Mouse (Mus musculus) kidney, embryonic 16.5 days (tissue): ENCODE measurements around the gene Aipl1. TPM values are rescaled to one million over a fixed set of nuclear protein-coding genes. Genes with fewer than 3 reads are reported as not detected.

Source experiments
- ATAC-seq: fragments of 200-750 bp; cut with Nextera tagmentation; 2 replicates; pipeline ENCODE4 v1.8.0; 2017; ENCODE audit warnings: moderate TSS enrichment; ENCODE audit not compliant: low FRiP score, low TSS enrichment
- H3K27ac ChIP-seq: fragments of 300-500 bp; sonication (generic); 2 replicates; pipeline ENCODE4 v1.5.1; 2014; ENCODE audit warnings: low read length
- H3K27me3 ChIP-seq: fragments of 300-500 bp; sonication (generic); 2 replicates; pipeline ENCODE4 v1.6.1; 2014; ENCODE audit warnings: low read length, control low read depth, mixed read lengths; ENCODE audit not compliant: insufficient read depth
- H3K36me3 ChIP-seq: fragments of 300-500 bp; sonication (generic); 2 replicates; pipeline ENCODE4 v1.6.1; 2014; ENCODE audit warnings: low read length, control low read depth, mixed read lengths; ENCODE audit not compliant: insufficient read depth
- H3K4me1 ChIP-seq: fragments of 300-500 bp; sonication (generic); 2 replicates; pipeline ENCODE4 v1.6.1; 2014; ENCODE audit warnings: low read length, control low read depth, mixed read lengths; ENCODE audit not compliant: insufficient read depth
- H3K4me2 ChIP-seq: fragments of 300-500 bp; sonication (generic); replicated peaks from 2 replicates; pipeline ENCODE4 v1.6.1; 2014; ENCODE audit warnings: low read depth, low read length
- H3K4me3 ChIP-seq: fragments of 300-500 bp; sonication (generic); 2 replicates; pipeline ENCODE4 v1.5.1; 2014; ENCODE audit warnings: mild to moderate bottlenecking, low read length
- H3K9ac ChIP-seq: fragments of 300-500 bp; sonication (generic); replicated peaks from 2 replicates; pipeline ENCODE4 v1.6.1; 2014; ENCODE audit warnings: low read length
- H3K9me3 ChIP-seq: fragments of 300-500 bp; sonication (generic); 2 replicates; pipeline ENCODE4 v1.6.1; 2016; ENCODE audit warnings: low read length, control low read depth
- WGBS: fragments of 180-500 bp; shearing (Covaris S2); extraction: QIAGEN DNeasy Blood & Tissue Kit; methylation state at CpG from one replicate; pipeline ENCODE4 v1.1.7; 2014; 5-methylcytosine and 5-hydroxymethylcytosine counted together
- polyA plus RNA-seq: library from polyadenylated mRNA; unstranded; fragments of >200 nt; fragmentation: Nextera tagmentation; extraction: Ambion mirVana; gene quantifications from 2 replicates; pipeline ENCODE4 v1.2.1, GENCODE M21; 2015

Gene Aipl1
- polyA plus RNA-seq, 1 experiment from 2014 or later, result 0.39 TPM

- no peak for ATAC-seq
Measured at GRCm38 (mm10) chr11:72068026-72068425, 30.7 kb upstream of the Aipl1 start.

DNA sequence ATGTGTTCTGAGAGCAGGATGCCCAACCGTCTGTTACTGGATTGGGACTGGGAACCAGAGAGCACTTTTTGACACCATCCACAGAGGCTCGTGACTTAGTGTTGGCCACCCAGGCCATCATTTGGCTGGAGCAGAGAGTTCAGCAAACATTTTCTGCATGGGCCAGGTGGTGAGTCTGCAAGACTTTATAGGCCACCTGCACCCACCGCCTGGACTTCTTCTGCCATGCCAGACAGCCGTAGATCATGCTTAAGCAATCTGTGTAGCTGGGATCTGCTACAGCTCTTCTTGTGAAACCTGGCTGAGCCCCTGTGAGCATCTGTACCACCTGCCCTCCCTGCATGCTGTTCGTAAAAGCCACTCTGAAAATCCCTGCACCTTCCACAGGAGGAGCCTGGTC is 30.0 kb upstream of the Aipl1 start:
- no peak overlapping the region for H3K4me3 ChIP-seq
- no peak overlapping the region for H3K4me2 ChIP-seq
- H3K9ac ChIP-seq, result no peak overlapping the region
- H3K27ac ChIP-seq, result no peak overlapping the region
- no peaks in the 10 kb centered on the region for H3K36me3 ChIP-seq
- no peaks in the 10 kb centered on the region for H3K4me1 ChIP-seq
- H3K9me3 ChIP-seq, result peaks cover 9% of the 10 kb centered on the region; the same call in 1 of the 2 replicates
- ATAC-seq, result no peak
- peaks cover 8% of the 10 kb centered on the region; the same call in 1 of the 2 replicates for H3K27me3 ChIP-seq
- 82% methylated on average over 5 of the region's 5 CpGs for WGBS

More at GRCm38 (mm10) chr11:72068026-72068425, 30.7 kb upstream of the Aipl1 start:
- Histone ChIP-seq H3K4me2 (no peak overlapping the region), H3K9ac (no peak overlapping the region), H3K4me3 (no peak overlapping the region), H3K9me3 (peaks cover 9% of the 10 kb centered on the region; the same call in 1 of the 2 replicates), H3K36me3 (no peaks in the 10 kb centered on the region), H3K27me3 (peaks cover 8% of the 10 kb centered on the region; the same call in 1 of the 2 replicates), H3K27ac (no peak overlapping the region), H3K4me1 (no peaks in the 10 kb centered on the region)
- WGBS, result 69% methylated on average over 7 of the region's 7 CpGs

DNA sequence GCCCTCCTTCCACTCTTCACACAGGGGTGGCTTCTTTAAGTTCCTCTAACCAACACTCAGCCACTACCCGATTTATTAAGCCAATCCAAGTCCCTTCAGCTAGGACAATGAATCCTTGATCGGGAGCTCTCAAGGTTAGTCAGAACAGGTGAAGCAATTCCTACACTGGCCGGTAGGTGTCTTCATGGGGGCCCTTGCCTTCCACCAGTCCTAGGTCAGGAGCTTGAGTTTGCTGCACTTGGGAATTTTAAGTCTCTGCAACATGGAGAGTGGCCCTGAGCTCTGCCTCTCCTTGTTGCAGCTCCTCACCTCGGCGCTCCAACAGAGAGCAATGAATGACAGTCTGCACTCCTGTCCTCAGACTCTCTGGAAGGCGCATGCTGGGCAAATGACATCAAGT is 29.0 kb upstream of the Aipl1 start:
- Histone ChIP-seq H3K36me3 (no peaks in the 10 kb centered on the region), H3K9me3 (peaks cover 9% of the 10 kb centered on the region; the same call in 1 of the 2 replicates), H3K4me2 (no peak overlapping the region), H3K27me3 (peaks cover 8% of the 10 kb centered on the region; the same call in 1 of the 2 replicates), H3K27ac (no peak overlapping the region), H3K9ac (no peak overlapping the region), H3K4me1 (no peaks in the 10 kb centered on the region), H3K4me3 (no peak overlapping the region)
- no peak for ATAC-seq
- WGBS, result 38% methylated on average over 6 of the region's 6 CpGs

DNA sequence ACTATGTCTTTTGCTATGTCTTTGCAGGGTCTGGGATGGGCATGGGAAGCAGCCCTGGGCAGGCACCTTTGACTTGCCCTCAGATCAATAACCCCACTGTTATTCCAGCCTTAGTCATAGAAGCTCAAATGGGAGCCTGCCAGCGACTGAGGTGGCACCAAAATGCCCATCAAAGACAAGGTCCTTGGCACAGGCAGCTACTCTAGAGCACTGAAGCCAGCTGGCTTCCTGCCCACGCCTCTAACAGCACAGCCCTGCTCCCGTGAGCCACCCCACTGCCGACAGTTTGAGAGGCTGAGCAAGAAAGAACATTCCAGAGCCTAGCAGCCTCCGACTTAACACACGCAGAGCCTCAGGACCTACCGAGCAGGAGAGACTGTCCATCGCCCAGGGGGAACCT is 27.8 kb upstream of the Aipl1 start:
- no peak for ATAC-seq
- Histone ChIP-seq H3K4me3 (no peak overlapping the region), H3K4me1 (no peaks in the 10 kb centered on the region), H3K27ac (no peak overlapping the region), H3K36me3 (no peaks in the 10 kb centered on the region), H3K9me3 (peaks cover 9% of the 10 kb centered on the region; the same call in 1 of the 2 replicates), H3K9ac (no peak overlapping the region), H3K4me2 (no peak overlapping the region), H3K27me3 (peaks cover 4% of the 10 kb centered on the region; the same call in 1 of the 2 replicates)
- WGBS, result 93% methylated on average over 8 of the region's 8 CpGs

GRCm38 (mm10) chr11:72064414-72064813 is 27.1 kb upstream of the Aipl1 start:
- no peaks in the 10 kb centered on the region for H3K27me3 ChIP-seq
- no peaks in the 10 kb centered on the region for H3K36me3 ChIP-seq
- no peaks in the 10 kb centered on the region for H3K4me1 ChIP-seq
- H3K27ac ChIP-seq, result no peak overlapping the region
- no peak for ATAC-seq
- H3K9me3 ChIP-seq, result peaks cover 9% of the 10 kb centered on the region; the same call in 1 of the 2 replicates
- no peak overlapping the region for H3K4me3 ChIP-seq
- 82% methylated on average over 6 of the region's 6 CpGs for WGBS
- no peak overlapping the region for H3K4me2 ChIP-seq
- H3K9ac ChIP-seq, result no peak overlapping the region

GRCm38 (mm10) chr11:72061093-72061620 is 23.8 kb upstream of the Aipl1 start:
- Histone ChIP-seq H3K9ac (no peak overlapping the region), H3K4me2 (no peak overlapping the region), H3K4me3 (no peak overlapping the region), H3K27ac (no peak overlapping the region), H3K9me3 (peaks cover 9% of the 10 kb centered on the region; the same call in 1 of the 2 replicates), H3K4me1 (no peaks in the 10 kb centered on the region), H3K27me3 (no peaks in the 10 kb centered on the region), H3K36me3 (no peaks in the 10 kb centered on the region)
- 67% methylated on average over 13 of the region's 13 CpGs for WGBS
- ATAC-seq, result no peak

DNA sequence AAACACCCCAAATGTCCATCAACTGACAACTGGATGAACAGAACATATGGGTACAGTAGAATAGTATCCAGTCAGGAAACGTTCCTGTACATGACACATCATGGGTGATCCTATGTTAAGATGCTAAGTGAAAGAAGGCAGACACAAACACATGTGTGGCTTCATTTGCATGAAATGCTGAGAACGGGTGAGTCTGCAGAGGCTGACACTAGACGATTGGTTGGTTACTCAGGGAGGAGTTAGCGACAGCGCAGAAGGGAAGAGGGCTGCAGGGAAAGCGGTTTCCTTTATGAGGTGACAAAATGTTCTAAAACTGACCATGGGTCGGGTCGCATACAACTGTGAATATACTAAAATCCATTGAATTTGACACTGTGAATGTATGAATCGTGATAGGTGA is 23.1 kb upstream of the Aipl1 start:
- Histone ChIP-seq H3K36me3 (no peaks in the 10 kb centered on the region), H3K9ac (no peak overlapping the region), H3K9me3 (peaks cover 9% of the 10 kb centered on the region; the same call in 1 of the 2 replicates), H3K27me3 (no peaks in the 10 kb centered on the region), H3K27ac (no peak overlapping the region), H3K4me3 (no peak overlapping the region), H3K4me1 (no peaks in the 10 kb centered on the region), H3K4me2 (no peak overlapping the region)
- no peak for ATAC-seq
- WGBS, result 75% methylated on average over 9 of the region's 9 CpGs

DNA sequence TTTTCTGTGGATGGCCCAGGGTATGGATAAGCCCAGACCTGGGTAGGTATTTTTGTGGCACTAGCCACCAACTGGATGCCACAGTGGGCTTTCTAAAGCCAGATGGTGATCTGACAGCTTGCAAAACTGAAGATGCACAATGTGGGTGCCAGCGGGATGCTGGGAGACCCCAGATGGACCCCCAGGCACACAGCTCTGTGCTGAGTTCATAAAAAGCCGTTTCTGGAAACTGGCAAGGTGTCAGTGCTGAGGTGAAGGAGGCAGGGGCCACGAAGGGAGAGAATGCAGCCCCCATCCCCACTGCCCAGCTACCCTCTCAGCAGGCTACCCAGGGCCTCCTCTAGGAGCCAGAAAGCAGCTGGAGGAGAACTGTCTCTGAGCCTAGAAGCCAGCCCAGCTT is 19.9 kb upstream of the Aipl1 start:
- Histone ChIP-seq H3K4me3 (no peak overlapping the region), H3K4me1 (no peaks in the 10 kb centered on the region), H3K4me2 (no peak overlapping the region), H3K9ac (no peak overlapping the region), H3K9me3 (no peaks in the 10 kb centered on the region), H3K27me3 (no peaks in the 10 kb centered on the region; the same call in 1 of the 2 replicates), H3K36me3 (no peaks in the 10 kb centered on the region), H3K27ac (no peak overlapping the region)
- WGBS, result 70% methylated on average over 3 of the region's 3 CpGs
- ATAC-seq, result no peak

DNA sequence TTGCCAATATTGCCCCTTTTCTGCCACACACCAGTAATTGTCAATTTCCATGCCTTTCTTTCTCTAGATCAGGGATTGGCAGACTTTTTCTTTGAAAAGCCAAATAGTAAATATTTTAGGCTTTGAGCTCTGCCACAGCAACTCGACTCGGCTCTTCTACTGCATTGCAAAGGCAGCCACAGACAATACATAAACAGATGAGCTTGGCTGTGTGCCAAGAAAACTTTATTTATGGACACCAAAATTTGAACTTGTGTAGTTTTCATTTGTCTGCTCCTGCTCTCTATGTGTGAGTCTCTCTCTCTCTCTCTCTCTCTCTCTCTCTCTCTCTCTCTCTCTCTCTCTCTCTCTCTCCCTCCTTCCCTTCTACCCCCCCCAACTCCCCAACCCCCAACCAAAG is 17.9 kb upstream of the Aipl1 start:
- H3K36me3 ChIP-seq, result no peaks in the 10 kb centered on the region
- no peak overlapping the region for H3K9ac ChIP-seq
- no peak overlapping the region for H3K4me2 ChIP-seq
- H3K9me3 ChIP-seq, result no peaks in the 10 kb centered on the region
- no peak overlapping the region for H3K4me3 ChIP-seq
- no peak for ATAC-seq
- 16% methylated on average over 2 of the region's 2 CpGs for WGBS
- H3K27ac ChIP-seq, result no peak overlapping the region
- peaks cover 3% of the 10 kb centered on the region; the same call in 1 of the 2 replicates for H3K27me3 ChIP-seq
- peaks cover 9% of the 10 kb centered on the region for H3K4me1 ChIP-seq

GRCm38 (mm10) chr11:72052636-72053035 is 15.3 kb upstream of the Aipl1 start:
- ATAC-seq, result no peak
- H3K4me2 ChIP-seq, result no peak overlapping the region
- WGBS, result 16% methylated on average over 5 of the region's 5 CpGs
- peaks cover 11% of the 10 kb centered on the region for H3K4me1 ChIP-seq
- H3K27me3 ChIP-seq, result peaks cover 10% of the 10 kb centered on the region
- no peak overlapping the region for H3K27ac ChIP-seq
- H3K36me3 ChIP-seq, result 0 out of 2 replicates have a peak, but pooled peaks cover 3% of the 10 kb centered on the region
- no peak overlapping the region for H3K9ac ChIP-seq
- no peak overlapping the region for H3K4me3 ChIP-seq
- no peaks in the 10 kb centered on the region for H3K9me3 ChIP-seq
